Mouse (Mus musculus): ENCODE data around the gene Rai1. TPM values are rescaled to one million over a fixed set of nuclear protein-coding genes. Genes with fewer than 3 reads are reported as not detected.

Rai1 gene
- total and polyA plus RNA-seq, 3 experiments, result 6.6 to 22.6 (median 15.4) TPM

GRCm38 (mm10) chr11:60127048-60127447, 22.2 kb downstream of the Rai1 start:
- H3K79me2 ChIP-seq (replicated peaks; ENCODE audit: control insufficient read depth, extremely low read depth, insufficient read depth, poor library complexity, severe bottlenecking), result no peaks in the 10 kb centered on the region
- H3K4me3 ChIP-seq (replicated peaks in 1 of 3; ENCODE audit: low read depth in 2 of 3, low read length in 2 of 3, poor library complexity in 1 of 3), result no peak overlapping the region
- H3K9ac ChIP-seq (ENCODE audit: insufficient read depth, low read depth), result no peak overlapping the region
- H3K9me3 ChIP-seq (replicated peaks; ENCODE audit: low read length), result no peaks in the 10 kb centered on the region
- H3K36me3 ChIP-seq (replicated peaks in 1 of 2; ENCODE audit: control insufficient read depth in 1 of 2, insufficient read depth in 1 of 2, low read length in 1 of 2), result peaks cover 0 to 15% of the 10 kb centered on the region in 2 experiments
- no peak overlapping the region for H3K4me2 ChIP-seq (ENCODE audit: insufficient read depth, low read depth, poor library complexity, severe bottlenecking)
- dilution Hi-C loops (cut with MboI; ENCODE audit: extremely low pct_ligation_motif_present, extremely low pct_unique_long_range_greater_than_20kb, low sequenced_read_pairs), result no loop called here
- DNase-seq (ENCODE audit: extremely low read depth), result no peak
- H3K27me3 ChIP-seq (replicated peaks), result no peaks in the 10 kb centered on the region
- TF ChIP-seq UBTF (IDR thresholded peaks at IDR 0.05; ENCODE audit: low read depth, low read length), result no peak
- TF ChIP-seq CTCF (conservative IDR thresholded peaks at IDR 0.05 in 1 of 2, IDR thresholded peaks at IDR 0.05 in 1 of 2; ENCODE audit: low read depth in 2 of 2, low read length in 2 of 2), result peak in 1 of 2 experiments; percentile 47; a peak in 2 of 4 replicates
- no peak for TF ChIP-seq HCFC1 (IDR thresholded peaks at IDR 0.05; ENCODE audit: low read depth, low read length)
- no peak for TF ChIP-seq TCF12 (IDR thresholded peaks at IDR 0.05; ENCODE audit: low read depth, low read length)
- TF ChIP-seq RAD21 (IDR thresholded peaks at IDR 0.05; ENCODE audit: low read depth, low read length), result peak; percentile 30
- no peak overlapping the region for H3K27ac ChIP-seq (ENCODE audit: insufficient read depth, low read depth)
- in situ Hi-C loops (cut with MboI; ENCODE audit: low pct_ligation_motif_present, low pct_unique_long_range_greater_than_20kb, low sequenced_read_pairs), result loop anchor here (5.0 kb wide), 1 partner anchor 55 kb away; no protein-coding TSS in a partner anchor
- H3K4me1 ChIP-seq (ENCODE audit: control insufficient read depth in 1 of 2, insufficient read depth in 2 of 2), result peaks cover 0 to 33% of the 10 kb centered on the region in 2 experiments; a peak in 2 of 4 replicates

- dilution Hi-C loops (cut with MboI; ENCODE audit: extremely low pct_ligation_motif_present, extremely low pct_unique_long_range_greater_than_20kb, low sequenced_read_pairs) (no loop called here), in situ Hi-C loops (cut with MboI; ENCODE audit: low pct_ligation_motif_present, low pct_unique_long_range_greater_than_20kb, low sequenced_read_pairs) (loop anchor here (5.0 kb wide), 1 partner anchor 54 kb away; no protein-coding TSS in a partner anchor)
- Histone ChIP-seq H3K27me3 (replicated peaks) (no peaks in the 10 kb centered on the region), H3K4me1 (ENCODE audit: control insufficient read depth in 1 of 2, insufficient read depth in 2 of 2) (peaks cover 0 to 33% of the 10 kb centered on the region in 2 experiments; a peak in 2 of 4 replicates), H3K9me3 (replicated peaks; ENCODE audit: low read length) (no peaks in the 10 kb centered on the region), H3K4me2 (ENCODE audit: insufficient read depth, low read depth, poor library complexity, severe bottlenecking) (no peak overlapping the region), H3K79me2 (replicated peaks; ENCODE audit: control insufficient read depth, extremely low read depth, insufficient read depth, poor library complexity, severe bottlenecking) (no peaks in the 10 kb centered on the region), H3K9ac (ENCODE audit: insufficient read depth, low read depth) (no peak overlapping the region), H3K36me3 (replicated peaks in 1 of 2; ENCODE audit: control insufficient read depth in 1 of 2, insufficient read depth in 1 of 2, low read length in 1 of 2) (peaks cover 0 to 16% of the 10 kb centered on the region in 2 experiments), H3K4me3 (replicated peaks in 1 of 3; ENCODE audit: low read depth in 2 of 3, low read length in 2 of 3, poor library complexity in 1 of 3) (no peak overlapping the region), H3K27ac (ENCODE audit: insufficient read depth, low read depth) (no peak overlapping the region)
- DNase-seq (ENCODE audit: extremely low read depth), result no peak
- TF ChIP-seq MAZ (IDR thresholded peaks at IDR 0.05; ENCODE audit: low read depth, low read length) (no peak), JUND (conservative IDR thresholded peaks at IDR 0.05; ENCODE audit: low read depth, low read length) (no peak), MAFK (IDR thresholded peaks at IDR 0.05; ENCODE audit: insufficient replicate concordance, low read length) (no peak), TBP (conservative IDR thresholded peaks at IDR 0.05; ENCODE audit: low read depth, low read length) (no peak), RAD21 (IDR thresholded peaks at IDR 0.05; ENCODE audit: low read depth, low read length) (no peak), POLR2A (IDR thresholded peaks at IDR 0.05; ENCODE audit: low read depth, low read length) (no peak), MXI1 (IDR thresholded peaks at IDR 0.05; ENCODE audit: low read depth, low read length) (no peak), CHD2 (IDR thresholded peaks at IDR 0.05; ENCODE audit: low read length) (no peak), SMC3 (IDR thresholded peaks at IDR 0.05; ENCODE audit: low read depth, low read length) (no peak), EP300 (IDR thresholded peaks at IDR 0.05; ENCODE audit: low read length) (no peak), USF1 (IDR thresholded peaks at IDR 0.05; ENCODE audit: low read depth, low read length) (no peak), ELF1 (IDR thresholded peaks at IDR 0.05; ENCODE audit: low read depth, low read length) (no peak), UBTF (IDR thresholded peaks at IDR 0.05; ENCODE audit: low read depth, low read length) (no peak), MAX (IDR thresholded peaks at IDR 0.05; ENCODE audit: low read length) (no peak), ZNF384 (IDR thresholded peaks at IDR 0.05; ENCODE audit: low read depth, low read length) (no peak), E2F4 (IDR thresholded peaks at IDR 0.05; ENCODE audit: insufficient replicate concordance, low read depth, low read length) (no peak), ETS1 (conservative IDR thresholded peaks at IDR 0.05; ENCODE audit: low read depth, low read length) (no peak)
These were observed 23.2 kb downstream of the Rai1 start for GRCm38 (mm10) chr11:60127863-60128512.

Measured in CH12.LX (cell line).